Mouse (Mus musculus): Measurements from ENCODE around the gene Dock3. TPM values are rescaled to one million over a fixed set of nuclear protein-coding genes. Genes with fewer than 3 reads are reported as not detected.
A peak's percentile ranks its signal among the peaks of the same experiment; 100 is the strongest.

Dock3 gene
- polyA plus RNA-seq (2015; fragmentation: Nextera tagmentation; extraction: Ambion mirVana) = 19.7 and 23.4 TPM in 2 replicates

GRCm38 (mm10) chr9:107231539-107232139 lies at the start of gene Dock3:
TSS of gene Dock3 (minus strand) at chr9:107231909.
- peaks cover 24% of the 10 kb centered on the region for H3K27me3 ChIP-seq
- H3K4me2 ChIP-seq (replicated peaks) = peak within 1 kb of the TSS; percentile 76
- H3K27ac ChIP-seq (replicated peaks) = peak within 1 kb of the TSS; percentile 88
- no peaks in the 10 kb centered on the region for H3K36me3 ChIP-seq
- peak within 1 kb of the TSS; percentile 97 for H3K4me3 ChIP-seq
- ATAC-seq (replicated peaks) = peak; percentile 93
- peaks cover 19% of the 10 kb centered on the region for H3K4me1 ChIP-seq
- peak within 1 kb of the TSS; percentile 98 for H3K9ac ChIP-seq (replicated peaks)
- under 1% methylated on average over 84 of the region's 87 CpGs for WGBS
- no peaks in the 10 kb centered on the region for H3K9me3 ChIP-seq

DNA sequence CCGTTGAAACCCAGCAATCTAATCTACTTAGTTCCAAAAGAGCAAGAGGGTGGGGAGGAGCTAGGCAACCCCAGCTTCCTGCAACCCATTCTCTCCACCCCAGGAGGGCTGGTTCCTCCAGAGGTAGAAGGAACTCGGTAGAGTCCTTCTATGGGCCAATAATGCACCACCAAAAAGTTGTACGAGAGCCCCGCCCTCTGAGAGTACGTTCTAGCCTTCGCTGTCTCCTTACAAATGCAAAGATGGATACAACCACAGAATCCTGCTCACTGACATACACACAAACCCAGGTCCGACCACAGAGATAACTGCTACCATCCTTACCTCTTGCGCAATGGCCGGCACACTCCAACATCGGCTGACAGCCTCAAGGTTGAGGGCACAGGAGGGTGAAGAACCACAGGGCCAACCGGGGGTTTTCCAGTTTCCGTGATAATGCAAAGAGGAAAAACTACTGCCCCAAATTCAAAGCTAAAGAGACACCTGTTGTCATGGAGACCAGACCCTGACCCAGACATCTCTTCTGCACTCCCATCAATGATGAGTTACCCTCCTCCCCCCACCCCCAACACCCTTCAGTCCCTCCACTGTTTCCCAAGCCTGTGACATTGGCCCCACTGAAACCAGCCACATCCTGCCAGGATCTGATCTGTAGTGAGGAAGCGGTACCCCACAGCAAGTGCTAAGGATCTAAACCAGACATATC lies 48.8 kb upstream of the Dock3 start:
- H3K4me1 ChIP-seq = peaks cover 17% of the 10 kb centered on the region
- H3K27me3 ChIP-seq = no peaks in the 10 kb centered on the region
- no peaks in the 10 kb centered on the region for H3K9me3 ChIP-seq
- no peak for ATAC-seq (replicated peaks)
- H3K27ac ChIP-seq (replicated peaks) = no peak overlapping the region
- H3K36me3 ChIP-seq = no peaks in the 10 kb centered on the region
- no peak overlapping the region for H3K9ac ChIP-seq (replicated peaks)
- 54% methylated on average over 13 of the region's 13 CpGs for WGBS
- no peak overlapping the region for H3K4me2 ChIP-seq (replicated peaks)
- H3K4me3 ChIP-seq = no peak overlapping the region

- 30% methylated on average over 16 of the region's 16 CpGs for WGBS
- H3K4me2 ChIP-seq (replicated peaks) = no peak overlapping the region
- ATAC-seq (replicated peaks) = no peak; the same call in 1 of the 2 replicates
Observed at GRCm38 (mm10) chr9:107279378-107280321, 47.9 kb upstream of the Dock3 start.

DNA sequence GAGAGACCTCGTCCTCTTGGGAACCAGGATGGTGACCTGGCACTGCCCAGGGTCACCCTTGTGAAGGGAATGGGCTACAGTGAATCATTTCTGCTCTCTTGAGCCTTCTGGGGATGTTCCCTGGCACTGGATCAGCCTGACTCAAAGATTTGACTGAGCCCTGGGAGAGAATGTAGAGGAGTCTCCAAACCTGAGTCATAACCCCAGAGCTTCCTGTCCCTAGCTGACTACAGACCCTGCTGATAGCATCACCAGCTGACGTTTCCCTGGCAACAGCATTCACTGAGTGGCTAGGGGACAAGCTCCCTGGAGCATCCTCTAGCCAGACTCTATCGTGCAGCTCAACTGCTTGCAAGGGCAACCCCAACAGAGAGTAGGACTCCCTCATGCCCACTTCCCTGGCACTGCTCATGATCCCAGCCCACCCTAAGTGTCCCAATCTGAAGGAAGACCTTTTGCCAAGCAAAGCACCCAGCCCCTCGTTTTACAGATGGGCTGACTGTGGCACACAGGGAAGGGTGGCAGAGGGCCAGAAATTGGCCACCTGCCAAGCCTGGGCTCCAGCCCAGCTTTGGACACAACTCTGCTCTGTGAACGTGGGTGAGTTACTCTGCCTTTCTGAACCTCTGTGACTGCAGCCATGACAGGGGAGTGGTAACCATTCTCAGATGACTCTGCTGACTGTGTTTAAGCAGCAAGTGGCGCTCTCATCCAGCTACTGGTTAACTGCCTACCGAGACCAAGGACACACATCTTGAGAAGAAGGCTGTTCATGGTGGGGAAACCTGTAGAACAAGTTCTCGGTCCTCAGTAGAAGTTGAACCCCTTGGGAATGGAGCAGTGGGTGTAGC lies 47.0 kb upstream of the Dock3 start:
- no peak overlapping the region for H3K27ac ChIP-seq (replicated peaks)
- H3K4me1 ChIP-seq = peaks cover 17% of the 10 kb centered on the region
- H3K27me3 ChIP-seq = no peaks in the 10 kb centered on the region
- peak; percentile 58; the same call in 1 of the 2 replicates for ATAC-seq (replicated peaks)
- no peaks in the 10 kb centered on the region for H3K9me3 ChIP-seq
- WGBS = 46% methylated on average over 8 of the region's 8 CpGs
- no peak overlapping the region for H3K4me2 ChIP-seq (replicated peaks)
- no peak overlapping the region for H3K4me3 ChIP-seq
- H3K9ac ChIP-seq (replicated peaks) = no peak overlapping the region
- H3K36me3 ChIP-seq = no peaks in the 10 kb centered on the region

More at GRCm38 (mm10) chr9:107279378-107280321, 47.9 kb upstream of the Dock3 start:
- Histone ChIP-seq H3K27ac (replicated peaks) (no peak overlapping the region), H3K4me1 (peaks cover 17% of the 10 kb centered on the region), H3K4me3 (no peak overlapping the region), H3K9ac (replicated peaks) (no peak overlapping the region), H3K27me3 (no peaks in the 10 kb centered on the region), H3K36me3 (no peaks in the 10 kb centered on the region), H3K9me3 (no peaks in the 10 kb centered on the region)

GRCm38 (mm10) chr9:107278126-107278525 lies 46.4 kb upstream of the Dock3 start:
- ATAC-seq (replicated peaks) = peak; percentile 41; the same call in 1 of the 2 replicates
- Histone ChIP-seq H3K9ac (replicated peaks) (no peak overlapping the region), H3K4me1 (peaks cover 17% of the 10 kb centered on the region), H3K27ac (replicated peaks) (no peak overlapping the region), H3K36me3 (no peaks in the 10 kb centered on the region), H3K4me2 (replicated peaks) (no peak overlapping the region), H3K9me3 (no peaks in the 10 kb centered on the region), H3K4me3 (no peak overlapping the region), H3K27me3 (no peaks in the 10 kb centered on the region)
- 40% methylated on average over 4 of the region's 4 CpGs for WGBS

- H3K27me3 ChIP-seq = no peaks in the 10 kb centered on the region
- WGBS = 88% methylated on average over 7 of the region's 7 CpGs
- ATAC-seq (replicated peaks) = no peak
- no peaks in the 10 kb centered on the region for H3K9me3 ChIP-seq
- H3K9ac ChIP-seq (replicated peaks) = no peak overlapping the region
- H3K4me1 ChIP-seq = peaks cover 17% of the 10 kb centered on the region
- H3K27ac ChIP-seq (replicated peaks) = no peak overlapping the region
- H3K36me3 ChIP-seq = no peaks in the 10 kb centered on the region
- no peak overlapping the region for H3K4me3 ChIP-seq
- no peak overlapping the region for H3K4me2 ChIP-seq (replicated peaks)
Observed at GRCm38 (mm10) chr9:107277603-107278002, 45.9 kb upstream of the Dock3 start.

GRCm38 (mm10) chr9:107275710-107276109 lies 44.0 kb upstream of the Dock3 start:
- Histone ChIP-seq H3K4me2 (replicated peaks) (no peak overlapping the region), H3K36me3 (no peaks in the 10 kb centered on the region), H3K4me1 (peaks cover 17% of the 10 kb centered on the region), H3K9me3 (no peaks in the 10 kb centered on the region), H3K9ac (replicated peaks) (no peak overlapping the region), H3K27me3 (no peaks in the 10 kb centered on the region), H3K27ac (replicated peaks) (no peak overlapping the region), H3K4me3 (no peak overlapping the region)
- WGBS = 82% methylated on average over 5 of the region's 5 CpGs
- no peak for ATAC-seq (replicated peaks)

DNA sequence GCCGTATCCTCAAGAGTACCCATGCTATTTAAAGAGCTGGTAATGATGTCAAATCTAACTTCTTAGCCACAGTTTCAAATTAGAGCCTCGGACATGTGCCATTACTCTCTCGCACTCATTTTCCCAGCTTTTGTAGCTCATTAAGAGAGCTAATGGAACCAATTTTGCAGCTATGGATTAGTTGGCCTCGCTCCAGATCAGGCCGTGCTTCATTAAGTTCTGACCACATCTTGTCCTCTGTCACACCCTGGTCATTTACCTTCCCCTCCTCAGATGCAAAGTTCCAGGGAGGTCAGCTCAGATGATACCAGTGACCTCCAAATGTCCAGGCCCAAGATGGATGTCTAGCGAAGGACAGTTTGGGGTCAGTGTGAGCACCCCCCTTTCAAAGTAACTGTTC lies 43.0 kb upstream of the Dock3 start:
- Histone ChIP-seq H3K27ac (replicated peaks) (no peak overlapping the region), H3K27me3 (no peaks in the 10 kb centered on the region), H3K9ac (replicated peaks) (no peak overlapping the region), H3K4me1 (peaks cover 14% of the 10 kb centered on the region), H3K4me3 (no peak overlapping the region), H3K36me3 (no peaks in the 10 kb centered on the region), H3K4me2 (replicated peaks) (no peak overlapping the region), H3K9me3 (no peaks in the 10 kb centered on the region)
- WGBS = 46% methylated on average over 6 of the region's 6 CpGs
- no peak for ATAC-seq (replicated peaks)

GRCm38 (mm10) chr9:107273184-107273583 lies 41.5 kb upstream of the Dock3 start:
- H3K4me1 ChIP-seq = peaks cover 1% of the 10 kb centered on the region; the same call in 1 of the 2 replicates
- H3K4me2 ChIP-seq (replicated peaks) = no peak overlapping the region
- no peak overlapping the region for H3K9ac ChIP-seq (replicated peaks)
- no peaks in the 10 kb centered on the region for H3K9me3 ChIP-seq
- no peaks in the 10 kb centered on the region for H3K27me3 ChIP-seq
- no peak for ATAC-seq (replicated peaks)
- no peaks in the 10 kb centered on the region for H3K36me3 ChIP-seq
- 71% methylated on average over 10 of the region's 10 CpGs for WGBS
- H3K27ac ChIP-seq (replicated peaks) = no peak overlapping the region
- no peak overlapping the region for H3K4me3 ChIP-seq

DNA sequence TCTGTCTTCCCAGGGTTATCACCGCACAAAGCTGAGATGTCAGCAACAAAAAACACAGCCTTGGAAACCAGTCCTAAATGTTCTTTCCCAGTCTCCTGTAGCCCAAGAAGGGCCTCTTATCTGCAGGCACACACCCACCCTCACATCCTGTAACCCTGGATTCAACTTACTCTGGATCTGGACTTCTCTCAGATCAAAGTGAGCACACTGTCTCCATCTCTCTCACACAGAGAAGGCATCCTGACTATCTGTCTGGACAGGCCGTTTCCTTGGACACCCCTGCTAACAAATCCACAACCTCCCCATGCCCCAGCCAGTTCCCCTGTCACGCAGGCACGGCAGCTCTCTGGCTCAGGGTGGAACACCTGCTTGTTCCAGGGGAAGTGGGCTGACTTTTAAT lies 40.6 kb upstream of the Dock3 start:
- Histone ChIP-seq H3K4me3 (no peak overlapping the region), H3K36me3 (no peaks in the 10 kb centered on the region), H3K27ac (replicated peaks) (no peak overlapping the region), H3K27me3 (no peaks in the 10 kb centered on the region), H3K9ac (replicated peaks) (no peak overlapping the region), H3K4me1 (no peaks in the 10 kb centered on the region), H3K4me2 (replicated peaks) (no peak overlapping the region), H3K9me3 (no peaks in the 10 kb centered on the region)
- 77% methylated on average over 4 of the region's 4 CpGs for WGBS
- ATAC-seq (replicated peaks) = no peak

- Histone ChIP-seq H3K27me3 (no peaks in the 10 kb centered on the region), H3K4me2 (replicated peaks) (no peak overlapping the region), H3K36me3 (no peaks in the 10 kb centered on the region), H3K9ac (replicated peaks) (no peak overlapping the region), H3K9me3 (no peaks in the 10 kb centered on the region), H3K4me1 (no peaks in the 10 kb centered on the region), H3K4me3 (no peak overlapping the region), H3K27ac (replicated peaks) (no peak overlapping the region)
- ATAC-seq (replicated peaks) = no peak
- 65% methylated on average over 7 of the region's 7 CpGs for WGBS
Observed at GRCm38 (mm10) chr9:107271177-107271938, 39.6 kb upstream of the Dock3 start.
